Mouse (Mus musculus) thymus, adult 18-20 months (tissue): ENCODE results near the gene Mif.
"Not testable (repeated sequence)": the region's sequence is repeated elsewhere in the genome, so short reads cannot be mapped to it uniquely, and the experiment has no call there.

ENCODE experiments used
- DNase-seq, 2 experiments: peaks; one replicate each; pipeline ENCODE4 v3.0.0; 2022; ENCODE audit warnings: mixed read lengths in 2 of 2

The Mif gene

DNA sequence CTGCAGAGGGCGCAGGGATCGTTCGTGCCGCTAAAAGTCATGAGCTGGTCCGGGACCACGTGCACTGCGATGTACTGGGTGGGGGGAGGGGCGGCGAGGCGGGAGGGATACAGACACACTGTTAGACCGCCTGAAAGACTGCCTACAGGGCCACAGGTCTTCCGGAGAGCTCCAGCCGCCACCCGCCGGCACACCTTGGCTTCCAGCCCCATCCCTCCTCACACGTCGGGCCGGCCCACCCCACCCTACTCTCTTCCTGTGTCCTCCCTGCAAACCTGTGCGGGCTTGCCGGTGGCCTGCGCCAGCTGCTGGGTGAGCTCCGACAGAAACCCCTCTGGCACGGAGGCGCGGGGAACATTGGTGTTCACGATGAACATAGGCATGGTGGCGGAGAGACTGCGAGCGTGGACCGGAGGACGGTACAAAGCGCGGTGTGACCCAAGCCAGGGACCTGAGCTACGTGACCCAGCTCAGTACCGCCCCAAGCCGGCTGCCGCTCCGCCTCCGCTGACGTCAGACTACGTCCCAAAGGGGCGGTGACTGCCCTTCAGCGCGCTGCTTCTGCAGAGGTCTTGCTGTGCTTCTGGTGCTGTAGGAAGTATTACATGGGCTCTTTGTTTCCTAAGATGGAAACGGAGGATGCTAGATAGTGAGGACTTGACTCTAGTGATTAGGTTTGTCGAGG is at the start of gene Mif:
Gene Mif, minus strand, starts transcription at position 455 of the 685 bp plus-strand sequence.
- DNase-seq, result peak; percentile 72 to 80

DNA sequence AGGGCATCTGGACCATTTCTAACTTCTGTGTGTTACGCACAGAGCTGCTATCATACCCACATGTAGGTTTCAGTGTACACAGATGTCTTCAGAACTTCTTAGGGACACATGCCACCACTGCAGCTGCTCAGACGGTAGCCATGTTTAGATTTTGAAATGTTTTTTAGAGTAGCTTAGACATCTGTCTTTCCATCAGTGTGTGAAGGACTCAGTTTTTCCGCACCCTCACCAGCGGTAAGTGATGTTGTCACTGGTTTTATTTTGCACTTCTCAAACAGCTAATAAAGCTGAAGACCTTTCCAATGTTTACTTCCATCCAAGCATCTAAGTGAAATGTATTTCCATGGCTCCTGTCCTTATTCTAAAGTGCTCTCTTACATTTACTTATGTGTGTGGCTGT is 46.8 kb upstream of the Mif start:
- no peak for DNase-seq

DNA sequence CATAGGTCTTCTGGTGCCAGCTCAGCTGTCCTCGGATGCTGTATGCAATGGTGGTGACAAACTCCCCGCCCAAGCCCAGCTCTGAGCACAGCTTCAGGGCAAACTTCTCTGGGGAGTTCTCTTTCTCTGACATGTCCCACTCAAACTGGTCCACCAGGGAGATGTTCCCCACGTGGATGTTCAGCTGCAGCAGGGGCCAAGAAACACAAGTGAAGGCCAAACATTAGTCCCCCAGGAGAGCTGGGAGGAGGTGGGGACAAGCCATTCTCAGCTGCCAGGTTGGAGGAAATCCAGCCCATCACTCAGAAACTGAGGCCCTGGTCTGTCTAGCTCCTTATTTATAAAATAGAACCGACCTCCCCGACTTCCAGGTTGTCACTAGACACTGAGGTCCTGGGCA is 44.4 kb upstream of the Mif start:
- DNase-seq, result no peak

- no peak for DNase-seq
Observed at GRCm38 (mm10) chr10:75898846-75899245, 38.8 kb upstream of the Mif start.

DNA sequence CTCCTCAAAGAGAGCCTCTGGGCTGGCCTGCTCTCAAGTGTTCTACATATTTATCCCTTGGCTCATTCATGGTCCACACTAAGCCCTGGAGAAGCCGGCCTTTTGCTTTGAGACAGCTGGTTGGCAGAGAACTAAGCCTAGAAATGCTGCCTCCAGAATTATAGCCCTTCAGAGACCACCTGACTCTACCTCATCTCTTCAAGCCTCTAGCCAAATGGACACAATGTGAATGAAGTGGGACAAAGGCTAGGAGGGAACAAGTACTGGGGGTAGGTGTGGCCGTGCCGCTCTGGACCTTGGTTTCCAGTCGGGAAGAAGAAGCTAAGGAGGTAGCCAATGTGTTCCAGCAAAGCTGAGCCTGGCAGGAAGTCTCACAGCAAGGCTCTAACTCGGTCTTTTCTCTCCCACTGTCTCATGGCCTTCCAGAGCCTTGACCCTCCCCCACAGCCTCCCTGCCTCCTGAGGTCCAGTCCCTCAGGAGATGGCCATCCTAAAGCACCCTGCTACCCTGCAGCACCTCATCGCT is 38.1 kb upstream of the Mif start:
- DNase-seq, result no peak

DNA sequence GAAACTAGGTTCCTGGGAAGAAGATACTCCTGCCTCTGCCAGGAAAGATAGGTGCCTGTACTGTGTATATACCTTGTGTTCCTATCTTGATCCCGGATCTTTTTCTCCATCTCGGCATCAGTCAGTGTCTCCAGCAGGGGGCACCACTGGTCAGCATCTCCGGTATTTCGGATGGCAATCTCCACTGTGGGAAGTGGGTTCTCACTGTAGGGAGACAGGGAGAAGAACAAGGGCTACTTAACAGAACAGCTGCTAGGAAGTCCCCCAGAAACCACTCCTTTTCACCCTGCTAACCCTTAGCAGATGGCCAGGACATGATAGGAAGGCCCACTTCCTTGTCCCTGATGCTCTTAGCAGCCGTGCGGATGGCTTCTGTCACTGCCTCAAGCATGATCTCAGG is 37.3 kb upstream of the Mif start:
- DNase-seq, result no peak

GRCm38 (mm10) chr10:75896208-75896607 is 36.2 kb upstream of the Mif start:
- DNase-seq, result no peak

DNA sequence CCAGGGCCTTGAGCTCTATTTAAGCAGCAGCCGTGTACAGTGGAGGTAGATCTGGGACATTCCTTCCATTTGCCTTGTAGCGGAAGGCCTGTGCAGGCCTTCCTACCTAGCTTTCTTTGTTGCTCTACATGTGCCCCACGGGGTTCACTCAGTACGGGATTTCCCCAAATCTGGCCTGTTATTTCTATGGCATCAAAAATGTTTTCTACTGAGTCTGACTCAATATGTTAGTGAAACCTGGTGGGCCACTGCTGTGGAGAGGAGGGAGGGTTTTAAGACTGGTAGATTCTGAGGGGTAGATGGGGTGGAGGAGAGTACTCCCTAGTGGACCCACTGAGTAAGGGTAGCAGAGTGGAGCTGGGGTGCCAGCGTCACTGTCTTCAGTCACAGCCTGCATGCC is 35.7 kb upstream of the Mif start:
- DNase-seq, result no peak

DNA sequence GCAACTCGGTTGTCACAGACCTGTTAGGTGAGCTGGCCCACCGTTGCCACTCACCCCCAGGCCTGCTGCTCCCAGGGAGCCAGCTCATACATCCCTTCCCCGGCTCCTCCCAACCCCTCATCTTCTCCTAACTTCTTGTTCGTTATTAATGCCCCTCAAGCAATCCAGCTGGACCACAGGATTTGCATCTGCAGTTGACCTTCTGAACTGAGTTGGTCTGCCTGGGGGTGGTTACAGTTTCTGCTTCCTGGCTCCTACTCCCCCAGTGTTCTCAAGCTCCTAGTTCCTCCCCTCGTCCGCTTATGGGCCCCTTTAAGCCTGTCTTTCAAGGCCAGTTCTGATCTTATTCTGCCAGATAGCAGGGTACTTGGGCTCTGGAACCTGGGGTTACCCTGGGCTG is 34.6 kb upstream of the Mif start:
- DNase-seq, result no peak

GRCm38 (mm10) chr10:75893089-75893750 is 33.2 kb upstream of the Mif start, which contains the start of gene Derl3:
Gene Derl3 (plus strand): TSS chr10:75893413.
- DNase-seq, result peak; percentile 92 to 96

- DNase-seq, result no peak
Observed at GRCm38 (mm10) chr10:75889406-75890153, 29.5 kb upstream of the Mif start.

GRCm38 (mm10) chr10:75887504-75887903 is 27.5 kb upstream of the Mif start:
- DNase-seq, result not testable (repeated sequence)

DNA sequence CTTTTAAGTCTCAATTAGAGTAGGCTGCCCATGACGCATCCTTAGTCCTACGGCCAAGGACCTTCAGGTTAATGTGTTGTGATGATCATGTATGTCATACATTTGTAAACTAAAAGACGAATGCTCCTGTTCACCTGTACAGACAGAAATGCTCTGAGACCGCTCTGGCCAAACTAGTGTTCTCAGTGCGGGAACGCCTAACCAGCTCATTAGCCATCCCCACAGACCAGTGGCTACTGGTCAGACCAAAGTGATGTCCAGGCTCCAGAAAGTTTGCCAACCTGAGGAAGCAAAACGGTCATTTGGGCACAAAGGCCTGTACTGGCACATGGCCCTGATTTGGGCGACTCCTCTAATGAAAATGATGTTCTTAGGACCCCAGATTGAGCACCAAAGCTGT is 24.7 kb upstream of the Mif start:
- no peak for DNase-seq

GRCm38 (mm10) chr10:75883232-75883552 is 23.2 kb upstream of the Mif start:
- peak; percentile 36 to 42 for DNase-seq

- DNase-seq, result no peak
Observed at GRCm38 (mm10) chr10:75882433-75883231, 22.6 kb upstream of the Mif start.

GRCm38 (mm10) chr10:75881578-75882432 is 21.8 kb upstream of the Mif start:
- DNase-seq, result no peak

- DNase-seq, result no peak
Observed at GRCm38 (mm10) chr10:75880771-75881577, 20.9 kb upstream of the Mif start.

GRCm38 (mm10) chr10:75880351-75880750 is 20.3 kb upstream of the Mif start:
- DNase-seq, result no peak

GRCm38 (mm10) chr10:75878836-75879235 is 18.8 kb upstream of the Mif start:
- DNase-seq, result no peak

GRCm38 (mm10) chr10:75873543-75874170 is 13.6 kb upstream of the Mif start:
- DNase-seq, result no peak
